Mouse (Mus musculus) C2C12 (cell line): ENCODE results near the gene Prdx6b. TPM values are rescaled to one million over a fixed set of nuclear protein-coding genes. Genes with fewer than 3 reads are reported as not detected.
A peak's percentile ranks its signal among the peaks of the same experiment; 100 is the strongest.

Experiments
- H3K27me3 ChIP-seq: one replicate; pipeline ENCODE4 v1.6.1; 2011; ENCODE audit not compliant: control insufficient read depth, insufficient read depth, insufficient read length
- H3K36me3 ChIP-seq: one replicate; pipeline ENCODE4 v1.6.1; 2011; ENCODE audit not compliant: control insufficient read depth, insufficient read depth
- H3K4me3 ChIP-seq: one replicate; pipeline ENCODE4 v1.5.1; 2011; ENCODE audit warnings: mild to moderate bottlenecking, control low read depth; ENCODE audit not compliant: poor library complexity, insufficient read depth, severe bottlenecking
- H3K79me2 ChIP-seq: one replicate; pipeline ENCODE4 v1.6.1; 2011; ENCODE audit not compliant: control insufficient read depth, insufficient read depth
- H3K79me3 ChIP-seq: one replicate; pipeline ENCODE4 v1.6.1; 2011; ENCODE audit warnings: low read depth, control low read depth
- H3ac ChIP-seq: one replicate; pipeline ENCODE3; 2011; ENCODE audit warnings: low read depth; ENCODE audit not compliant: control insufficient read depth, insufficient read length
- CEBPB ChIP-seq: IDR thresholded peaks from one replicate; pipeline ENCODE4 v1.6.1; 2011; ENCODE audit warnings: low read depth, mild to moderate bottlenecking, control low read depth, moderate library complexity
- CTCF ChIP-seq: IDR thresholded peaks from one replicate; pipeline ENCODE4 v1.5.1; 2011; ENCODE audit not compliant: control insufficient read depth, insufficient read depth, insufficient read length
- FOSL1 ChIP-seq: IDR thresholded peaks from one replicate; pipeline ENCODE4 v1.8.0; 2011; ENCODE audit warnings: mild to moderate bottlenecking, low read length; ENCODE audit not compliant: poor library complexity, insufficient read depth, severe bottlenecking
- MAX ChIP-seq: IDR thresholded peaks from one replicate; pipeline ENCODE4 v1.6.1; 2011; ENCODE audit warnings: mild to moderate bottlenecking, control low read depth
- MYOD1 ChIP-seq: IDR thresholded peaks from one replicate; pipeline ENCODE4 v1.6.1; 2011; ENCODE audit warnings: low read depth; ENCODE audit not compliant: control insufficient read depth, insufficient read length
- MYOG ChIP-seq: IDR thresholded peaks from one replicate; pipeline ENCODE4 v1.6.1; 2011; ENCODE audit not compliant: control insufficient read depth, insufficient read length; ENCODE audit errors: extremely low read depth
- USF1 ChIP-seq: IDR thresholded peaks from one replicate; pipeline ENCODE4 v1.6.1; 2011; ENCODE audit warnings: low read depth, mild to moderate bottlenecking, control low read depth, moderate library complexity
- polyA plus RNA-seq: library from polyadenylated mRNA; unstranded; fragments of >200 nt; fragmentation: generic; extraction: Trizol; gene quantifications from one replicate; pipeline ENCODE4 v1.2.1, GENCODE M21; 2012; ENCODE audit warnings: missing spikeins

Gene Prdx6b
- polyA plus RNA-seq, 1 experiment, result not detected

- TF ChIP-seq CEBPB (no peak), MAX (no peak), USF1 (no peak), FOSL1 (no peak), CTCF (no peak), MYOD1 (no peak), MYOG (no peak)
- no peaks in the 10 kb centered on the region for H3K36me3 ChIP-seq
- H3K79me2 ChIP-seq, result peaks cover 8% of the 10 kb centered on the region
- peaks cover 6% of the 10 kb centered on the region for H3K79me3 ChIP-seq
- no peak overlapping the region for H3K4me3 ChIP-seq
- no peaks in the 10 kb centered on the region for H3K27me3 ChIP-seq
- H3ac ChIP-seq, result no peak overlapping the region
These were observed 19.1 kb downstream of the Prdx6b start for GRCm38 (mm10) chr2:80311350-80311749.

- peaks cover 11% of the 10 kb centered on the region for H3K36me3 ChIP-seq
- peaks cover 8% of the 10 kb centered on the region for H3K79me3 ChIP-seq
- no peak for TF ChIP-seq MYOG
- TF ChIP-seq CTCF, result no peak
- TF ChIP-seq MAX, result no peak
- no peak for TF ChIP-seq CEBPB
- no peak for TF ChIP-seq USF1
- TF ChIP-seq MYOD1, result no peak
- TF ChIP-seq FOSL1, result no peak
- no peak overlapping the region for H3ac ChIP-seq
- no peak overlapping the region for H3K4me3 ChIP-seq
- H3K79me2 ChIP-seq, result peaks cover 23% of the 10 kb centered on the region
- no peaks in the 10 kb centered on the region for H3K27me3 ChIP-seq
These were observed 21.9 kb downstream of the Prdx6b start for GRCm38 (mm10) chr2:80314201-80314600.

- Histone ChIP-seq H3K79me3 (peaks cover 8% of the 10 kb centered on the region), H3K27me3 (no peaks in the 10 kb centered on the region), H3K36me3 (peaks cover 17% of the 10 kb centered on the region), H3ac (peak overlapping the region; percentile 48), H3K4me3 (peak overlapping the region; percentile 82), H3K79me2 (peaks cover 23% of the 10 kb centered on the region)
- TF ChIP-seq MYOD1 (no peak), FOSL1 (no peak), CEBPB (no peak), MYOG (no peak), USF1 (no peak), CTCF (no peak), MAX (no peak)
These were observed 22.6 kb downstream of the Prdx6b start for GRCm38 (mm10) chr2:80314854-80315241.

GRCm38 (mm10) chr2:80315242-80316161 is 23.2 kb downstream of the Prdx6b start, which contains the start of gene Dnajc10:
Gene Dnajc10 (plus strand): TSS chr2:80315466.
- no peaks in the 10 kb centered on the region for H3K27me3 ChIP-seq
- H3ac ChIP-seq, result peak within 1 kb of the TSS; percentile 95
- H3K79me2 ChIP-seq, result peaks cover 23% of the 10 kb centered on the region
- H3K36me3 ChIP-seq, result peaks cover 23% of the 10 kb centered on the region
- peak within 1 kb of the TSS; percentile 82 for H3K4me3 ChIP-seq
- H3K79me3 ChIP-seq, result peaks cover 8% of the 10 kb centered on the region
- TF ChIP-seq MAX, result peak; percentile 74
- TF ChIP-seq CTCF, result no peak

GRCm38 (mm10) chr2:80322878-80323277 is 30.6 kb downstream of the Prdx6b start:
- Histone ChIP-seq H3K79me2 (no peaks in the 10 kb centered on the region), H3K4me3 (no peak overlapping the region), H3K27me3 (no peaks in the 10 kb centered on the region), H3K79me3 (no peaks in the 10 kb centered on the region), H3ac (no peak overlapping the region), H3K36me3 (peaks cover 85% of the 10 kb centered on the region)
- TF ChIP-seq MYOD1 (no peak), USF1 (no peak), MAX (no peak), FOSL1 (no peak), MYOG (no peak), CTCF (no peak), CEBPB (no peak)

GRCm38 (mm10) chr2:80325779-80326178 is 33.5 kb downstream of the Prdx6b start:
- H3K36me3 ChIP-seq, result peaks cover 91% of the 10 kb centered on the region
- no peaks in the 10 kb centered on the region for H3K27me3 ChIP-seq
- TF ChIP-seq CEBPB (no peak), USF1 (no peak), MAX (no peak), FOSL1 (no peak), CTCF (no peak), MYOD1 (no peak), MYOG (no peak)
- no peak overlapping the region for H3K4me3 ChIP-seq
- H3K79me3 ChIP-seq, result no peaks in the 10 kb centered on the region
- no peak overlapping the region for H3ac ChIP-seq
- peaks cover 5% of the 10 kb centered on the region for H3K79me2 ChIP-seq
